Mouse (Mus musculus): Measurements from ENCODE around the gene Mettl23. TPM values are rescaled to one million over a fixed set of nuclear protein-coding genes. Genes with fewer than 3 reads are reported as not detected.

Mettl23 gene
- polyA plus RNA-seq, 1 experiment from 2014 or later: 88.5 TPM

DNA sequence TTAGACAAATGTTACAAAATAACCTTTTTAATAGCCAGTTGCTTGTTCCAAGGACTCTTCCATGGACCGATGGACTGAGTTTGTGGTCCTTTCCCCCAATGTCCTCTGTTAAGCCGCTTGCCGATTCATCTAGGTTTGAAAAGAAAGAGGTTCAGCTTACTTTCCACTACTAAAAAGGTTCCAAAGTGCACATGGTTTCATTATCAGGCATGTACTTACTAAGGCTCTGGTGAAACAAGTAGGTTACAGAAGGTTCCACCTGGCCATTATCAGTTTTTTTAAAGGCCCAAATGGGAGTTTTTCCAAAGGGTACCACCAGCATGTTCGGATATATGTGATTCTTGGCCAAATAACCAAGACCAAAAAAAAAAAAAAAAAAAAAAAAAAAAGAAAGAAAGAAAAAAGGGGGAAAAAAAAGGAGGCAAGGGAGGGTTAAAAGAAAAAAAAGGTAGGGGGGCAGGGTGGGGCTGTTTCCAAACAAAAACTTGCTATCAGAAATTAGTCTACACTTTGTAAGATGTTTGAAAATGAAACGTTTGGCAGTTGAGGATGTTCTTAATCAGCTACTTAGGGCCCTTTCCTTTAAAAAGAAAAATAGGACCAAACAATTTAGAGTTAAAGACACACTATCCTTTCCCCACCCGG, 7.9 kb downstream of the Mettl23 start:
- Histone ChIP-seq H3K9me3 (ENCODE audit: control insufficient read depth, low read length) (no peaks in the 10 kb centered on the region), H3K9ac (replicated peaks; ENCODE audit: low read depth, low read length) (peak overlapping the region; percentile 97; the same call in 1 of the 2 replicates), H3K4me2 (ENCODE audit: low read length) (peak overlapping the region; percentile 84), H3K27ac (ENCODE audit: low read length) (no peak overlapping the region), H3K36me3 (ENCODE audit: control insufficient read depth, insufficient read depth) (peaks cover 9% of the 10 kb centered on the region; the same call in 1 of the 2 replicates), H3K4me3 (replicated peaks; ENCODE audit: low read length) (peak overlapping the region; percentile 65), H3K4me1 (replicated peaks; ENCODE audit: control insufficient read depth, insufficient read depth, low read length) (peaks cover 23% of the 10 kb centered on the region), H3K27me3 (replicated peaks; ENCODE audit: control insufficient read depth, insufficient read depth, low read length) (no peaks in the 10 kb centered on the region)
- no peak for ATAC-seq
- 20% methylated on average over 6 of the region's 6 CpGs for WGBS

DNA sequence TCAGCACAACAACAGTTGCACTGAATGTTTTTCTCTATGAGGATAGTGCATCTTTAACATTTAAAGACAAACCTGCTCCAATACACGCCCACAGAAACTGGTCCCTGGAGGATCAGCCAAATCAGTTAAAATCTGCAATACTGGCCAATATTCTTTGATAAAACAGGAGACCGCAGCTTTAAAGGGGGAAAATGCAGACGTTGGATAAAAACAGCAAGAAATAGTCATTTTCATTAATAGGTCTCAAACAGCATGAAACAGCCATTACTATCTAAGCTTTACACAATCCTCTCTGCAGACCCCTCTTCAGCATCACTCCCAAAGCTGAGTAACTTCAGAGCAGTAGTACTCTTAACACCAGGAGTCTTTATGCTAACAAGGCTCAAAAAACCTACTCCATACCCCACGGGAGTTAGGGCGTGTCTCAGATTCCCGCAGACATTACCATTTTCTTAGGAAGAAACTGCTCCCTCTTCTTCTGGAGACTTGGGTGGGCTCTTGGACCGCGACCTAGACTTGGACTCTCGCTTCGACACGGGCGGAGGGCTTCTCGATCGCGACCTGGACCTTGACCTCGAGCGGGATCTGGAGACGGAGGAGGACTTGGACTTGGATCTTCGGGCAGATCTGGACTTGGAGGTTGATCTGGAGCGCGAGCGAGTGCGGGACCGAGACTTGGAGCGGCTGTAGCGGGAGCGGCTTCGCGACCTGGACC, 8.7 kb downstream of the Mettl23 start:
- Histone ChIP-seq H3K9me3 (ENCODE audit: control insufficient read depth, low read length) (no peaks in the 10 kb centered on the region), H3K4me3 (replicated peaks; ENCODE audit: low read length) (peak overlapping the region; percentile 65), H3K4me1 (replicated peaks; ENCODE audit: control insufficient read depth, insufficient read depth, low read length) (peaks cover 23% of the 10 kb centered on the region), H3K36me3 (ENCODE audit: control insufficient read depth, insufficient read depth) (peaks cover 9% of the 10 kb centered on the region; the same call in 1 of the 2 replicates), H3K27ac (ENCODE audit: low read length) (peak overlapping the region; percentile 98), H3K27me3 (replicated peaks; ENCODE audit: control insufficient read depth, insufficient read depth, low read length) (no peaks in the 10 kb centered on the region), H3K9ac (replicated peaks; ENCODE audit: low read depth, low read length) (peak overlapping the region; percentile 97), H3K4me2 (ENCODE audit: low read length) (peak overlapping the region; percentile 84)
- WGBS: under 1% methylated on average over 29 of the region's 29 CpGs
- no peak for ATAC-seq

DNA sequence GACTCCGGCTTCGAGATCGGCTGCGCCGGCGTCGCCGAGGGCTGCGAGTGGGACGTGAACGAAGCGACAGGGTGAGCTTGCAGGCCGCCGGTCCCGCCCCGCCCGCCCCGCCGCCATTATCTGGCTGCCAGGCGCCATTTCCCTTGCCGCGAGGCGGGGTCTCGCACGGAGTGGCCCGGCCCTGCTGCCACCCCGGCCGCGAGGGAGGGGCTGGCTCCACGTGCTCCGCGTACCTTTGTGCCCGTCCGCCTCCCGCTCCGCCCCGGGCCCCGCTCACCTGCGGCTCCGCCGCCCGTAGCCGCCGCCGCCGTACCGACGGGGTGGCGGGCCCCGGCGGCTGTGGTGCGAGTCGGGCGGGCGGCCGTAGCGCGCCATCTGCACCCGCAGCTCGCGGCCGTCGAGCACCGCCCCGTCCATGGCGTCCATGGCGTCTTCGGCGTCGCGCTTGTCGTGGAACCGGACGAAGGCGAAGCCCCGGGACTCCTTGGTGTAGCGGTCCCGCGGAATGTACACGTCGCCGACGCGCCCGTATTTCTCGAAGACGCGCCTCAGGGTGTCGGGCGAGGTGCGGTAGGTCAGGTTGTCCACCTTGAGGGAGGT, 9.3 kb downstream of the Mettl23 start, which contains the start of gene Mfsd11:
Gene Mfsd11, plus strand, starts transcription at position 150 of the 600 bp plus-strand sequence.
- no peaks in the 10 kb centered on the region for H3K27me3 ChIP-seq (replicated peaks; ENCODE audit: control insufficient read depth, insufficient read depth, low read length)
- 0% methylated on average over 62 of the region's 91 CpGs for WGBS
- H3K4me2 ChIP-seq (ENCODE audit: low read length): peak within 1 kb of the TSS; percentile 84
- H3K9me3 ChIP-seq (ENCODE audit: control insufficient read depth, low read length): no peaks in the 10 kb centered on the region
- peak within 1 kb of the TSS; percentile 97 for H3K9ac ChIP-seq (replicated peaks; ENCODE audit: low read depth, low read length)
- peak within 1 kb of the TSS; percentile 99 for H3K27ac ChIP-seq (ENCODE audit: low read length)
- peak within 1 kb of the TSS; percentile 65 for H3K4me3 ChIP-seq (replicated peaks; ENCODE audit: low read length)
- peaks cover 9% of the 10 kb centered on the region; the same call in 1 of the 2 replicates for H3K36me3 ChIP-seq (ENCODE audit: control insufficient read depth, insufficient read depth)
- H3K4me1 ChIP-seq (replicated peaks; ENCODE audit: control insufficient read depth, insufficient read depth, low read length): peaks cover 23% of the 10 kb centered on the region
- ATAC-seq: peak; percentile 57

DNA sequence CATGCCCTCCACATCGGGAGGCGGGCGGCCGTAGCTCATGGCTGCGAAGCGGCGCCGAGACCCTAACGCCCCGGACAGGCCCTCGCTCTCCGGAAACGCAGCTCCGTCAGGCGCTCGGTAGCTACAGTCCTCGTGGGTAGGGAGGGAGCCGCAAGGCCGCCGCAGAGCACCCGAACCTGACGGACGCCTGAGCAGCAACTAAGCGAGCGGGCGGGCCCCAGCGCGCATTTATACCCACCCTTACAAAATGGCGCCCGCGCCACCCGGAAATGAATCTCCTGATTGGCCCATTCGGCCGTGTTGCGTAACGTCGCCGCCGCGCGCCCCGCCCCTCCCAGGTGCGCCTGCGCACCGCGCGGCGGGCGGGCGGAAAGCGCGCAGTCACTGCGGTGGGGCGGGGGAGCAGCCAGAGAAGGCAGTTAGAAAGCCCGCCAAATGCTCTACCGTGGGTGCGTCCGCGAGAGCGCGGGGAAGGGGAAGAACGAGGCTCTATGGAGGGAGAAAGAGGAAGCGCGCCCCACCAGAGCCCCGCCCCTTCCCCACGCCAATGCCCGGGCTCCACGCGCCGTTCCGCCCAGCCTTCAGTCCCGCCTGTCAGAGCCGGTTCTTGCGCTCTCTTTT, 9.9 kb downstream of the Mettl23 start, which contains the start of gene Srsf2:
Gene Srsf2, minus strand, starts transcription at position 204 of the 621 bp plus-strand sequence.
- no peaks in the 10 kb centered on the region for H3K9me3 ChIP-seq (ENCODE audit: control insufficient read depth, low read length)
- H3K4me2 ChIP-seq (ENCODE audit: low read length): peak within 1 kb of the TSS; percentile 84
- H3K4me3 ChIP-seq (replicated peaks; ENCODE audit: low read length): peak within 1 kb of the TSS; percentile 65
- H3K36me3 ChIP-seq (ENCODE audit: control insufficient read depth, insufficient read depth): peaks cover 6% of the 10 kb centered on the region; the same call in 1 of the 2 replicates
- under 1% methylated on average over 60 of the region's 74 CpGs for WGBS
- H3K27me3 ChIP-seq (replicated peaks; ENCODE audit: control insufficient read depth, insufficient read depth, low read length): no peaks in the 10 kb centered on the region
- peak; percentile 88 for ATAC-seq
- H3K9ac ChIP-seq (replicated peaks; ENCODE audit: low read depth, low read length): peak within 1 kb of the TSS; percentile 97
- H3K4me1 ChIP-seq (replicated peaks; ENCODE audit: control insufficient read depth, insufficient read depth, low read length): peaks cover 23% of the 10 kb centered on the region
- H3K27ac ChIP-seq (ENCODE audit: low read length): peak within 1 kb of the TSS; percentile 99

DNA sequence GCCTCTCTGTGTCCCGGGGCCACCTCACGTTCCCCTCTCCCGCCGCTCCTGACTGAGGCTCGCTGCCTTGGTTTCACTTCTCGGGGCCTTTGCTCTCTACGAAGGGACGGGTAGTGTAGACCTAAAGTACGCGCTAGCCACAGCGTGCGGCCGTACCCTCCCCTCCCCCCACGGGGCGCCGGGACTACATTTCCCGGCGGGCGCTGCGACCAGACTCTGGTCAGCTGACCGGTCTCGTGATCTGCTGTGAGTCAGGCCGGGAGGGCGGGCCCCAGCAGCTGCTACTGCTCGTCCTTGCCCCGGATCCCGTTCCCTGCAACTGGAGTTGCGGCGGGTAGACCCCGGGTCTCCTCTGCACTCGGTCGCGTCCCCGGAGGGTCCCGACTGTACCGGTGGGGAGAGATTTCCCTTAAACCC, 10.4 kb downstream of the Mettl23 start:
- peak overlapping the region; percentile 58 for H3K4me2 ChIP-seq (ENCODE audit: low read length)
- peak overlapping the region; percentile 99 for H3K27ac ChIP-seq (ENCODE audit: low read length)
- peaks cover 6% of the 10 kb centered on the region; the same call in 1 of the 2 replicates for H3K36me3 ChIP-seq (ENCODE audit: control insufficient read depth, insufficient read depth)
- H3K4me3 ChIP-seq (replicated peaks; ENCODE audit: low read length): peak overlapping the region; percentile 65
- peaks cover 23% of the 10 kb centered on the region for H3K4me1 ChIP-seq (replicated peaks; ENCODE audit: control insufficient read depth, insufficient read depth, low read length)
- WGBS: under 1% methylated on average over 36 of the region's 36 CpGs
- ATAC-seq: peak; percentile 88
- no peaks in the 10 kb centered on the region for H3K27me3 ChIP-seq (replicated peaks; ENCODE audit: control insufficient read depth, insufficient read depth, low read length)
- peak overlapping the region; percentile 89 for H3K9ac ChIP-seq (replicated peaks; ENCODE audit: low read depth, low read length)
- H3K9me3 ChIP-seq (ENCODE audit: control insufficient read depth, low read length): no peaks in the 10 kb centered on the region

DNA sequence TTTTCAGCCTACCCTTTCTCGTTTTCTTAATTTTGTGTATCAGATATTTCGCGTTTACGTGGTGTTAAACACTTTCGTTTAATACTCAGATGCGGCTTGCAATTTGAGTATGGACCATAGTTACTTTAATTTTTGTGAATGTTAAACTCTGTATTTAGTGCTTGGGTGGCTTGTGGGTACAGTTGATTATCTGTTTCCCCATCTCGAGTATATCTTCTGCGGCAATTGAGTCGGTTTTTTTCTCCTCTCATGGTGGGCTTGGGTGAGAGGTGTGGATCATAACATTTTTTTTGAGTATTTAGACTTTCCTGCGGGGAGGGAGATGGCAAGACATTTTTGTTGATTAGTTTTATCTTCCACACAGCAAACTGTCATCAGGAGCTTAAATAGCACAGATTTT, 11.2 kb downstream of the Mettl23 start:
- no peaks in the 10 kb centered on the region for H3K27me3 ChIP-seq (replicated peaks; ENCODE audit: control insufficient read depth, insufficient read depth, low read length)
- peak overlapping the region; percentile 89 for H3K9ac ChIP-seq (replicated peaks; ENCODE audit: low read depth, low read length)
- 51% methylated on average over 10 of the region's 10 CpGs for WGBS
- H3K36me3 ChIP-seq (ENCODE audit: control insufficient read depth, insufficient read depth): peaks cover 10% of the 10 kb centered on the region; the same call in 1 of the 2 replicates
- H3K9me3 ChIP-seq (ENCODE audit: control insufficient read depth, low read length): no peaks in the 10 kb centered on the region
- peaks cover 23% of the 10 kb centered on the region for H3K4me1 ChIP-seq (replicated peaks; ENCODE audit: control insufficient read depth, insufficient read depth, low read length)
- peak overlapping the region; percentile 57 for H3K4me2 ChIP-seq (ENCODE audit: low read length)
- H3K4me3 ChIP-seq (replicated peaks; ENCODE audit: low read length): peak overlapping the region; percentile 65
- no peak overlapping the region for H3K27ac ChIP-seq (ENCODE audit: low read length)
- ATAC-seq: no peak

DNA sequence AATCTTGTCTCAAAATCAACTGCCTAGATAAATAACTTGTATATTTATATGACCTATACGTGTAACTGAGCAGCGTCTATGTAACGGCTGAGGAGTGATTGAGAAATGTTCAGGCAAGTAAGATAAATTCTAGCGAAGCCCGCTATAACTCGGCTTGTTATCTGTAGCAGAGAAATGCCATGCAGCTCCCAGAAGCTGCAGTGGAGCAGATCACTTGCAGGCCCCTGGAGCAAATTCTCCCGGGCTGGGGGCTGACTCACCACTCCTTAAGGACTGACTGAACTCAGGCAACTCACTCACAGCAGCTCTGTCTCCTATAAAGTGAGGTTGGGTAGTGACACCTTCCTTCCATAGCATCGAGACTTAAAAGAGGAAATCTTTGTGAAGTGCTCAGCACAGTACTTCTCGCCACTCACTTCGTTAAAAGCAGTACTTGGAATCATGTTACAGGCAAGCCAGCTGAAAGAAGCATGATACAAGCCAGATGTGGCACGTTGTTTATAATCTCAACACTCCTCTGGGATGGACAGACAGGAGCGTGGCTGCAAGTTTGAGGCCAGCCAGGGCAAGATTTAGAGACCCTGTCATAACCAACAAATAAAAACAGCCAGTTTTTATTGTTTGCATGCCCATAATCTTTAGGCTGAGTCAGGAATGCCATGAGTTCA, 14.2 kb downstream of the Mettl23 start:
- Histone ChIP-seq H3K4me2 (ENCODE audit: low read length) (no peak overlapping the region), H3K9me3 (ENCODE audit: control insufficient read depth, low read length) (no peaks in the 10 kb centered on the region), H3K4me1 (replicated peaks; ENCODE audit: control insufficient read depth, insufficient read depth, low read length) (peaks cover 14% of the 10 kb centered on the region), H3K27ac (ENCODE audit: low read length) (no peak overlapping the region), H3K4me3 (replicated peaks; ENCODE audit: low read length) (no peak overlapping the region), H3K27me3 (replicated peaks; ENCODE audit: control insufficient read depth, insufficient read depth, low read length) (no peaks in the 10 kb centered on the region), H3K36me3 (ENCODE audit: control insufficient read depth, insufficient read depth) (peaks cover 20% of the 10 kb centered on the region), H3K9ac (replicated peaks; ENCODE audit: low read depth, low read length) (no peak overlapping the region)
- no peak for ATAC-seq
- WGBS: 87% methylated on average over 12 of the region's 12 CpGs

DNA sequence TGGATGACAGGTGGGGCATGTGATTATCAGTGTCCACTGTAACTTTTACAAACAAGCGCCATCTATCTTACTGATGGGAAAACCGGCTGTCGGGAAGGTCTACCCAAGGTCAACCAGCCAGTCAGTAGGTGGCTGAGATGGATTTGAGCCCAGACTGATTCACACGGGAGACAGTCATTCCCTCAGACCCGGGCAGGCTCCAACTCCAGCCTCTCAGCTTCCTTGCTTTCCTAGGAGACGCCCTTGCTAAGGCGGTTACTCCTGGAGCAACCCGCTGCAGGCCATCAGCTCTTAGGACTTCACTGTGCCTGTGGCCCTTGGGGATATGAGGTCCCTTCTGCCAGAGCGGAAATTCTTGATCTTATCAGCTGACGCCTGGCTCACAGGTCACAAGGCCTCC, 21.4 kb downstream of the Mettl23 start:
- ATAC-seq: no peak
- Histone ChIP-seq H3K36me3 (ENCODE audit: control insufficient read depth, insufficient read depth) (peaks cover 34% of the 10 kb centered on the region), H3K27me3 (replicated peaks; ENCODE audit: control insufficient read depth, insufficient read depth, low read length) (no peaks in the 10 kb centered on the region), H3K4me2 (ENCODE audit: low read length) (no peak overlapping the region), H3K4me3 (replicated peaks; ENCODE audit: low read length) (no peak overlapping the region), H3K9me3 (ENCODE audit: control insufficient read depth, low read length) (no peaks in the 10 kb centered on the region), H3K9ac (replicated peaks; ENCODE audit: low read depth, low read length) (no peak overlapping the region), H3K27ac (ENCODE audit: low read length) (no peak overlapping the region), H3K4me1 (replicated peaks; ENCODE audit: control insufficient read depth, insufficient read depth, low read length) (no peaks in the 10 kb centered on the region)
- 91% methylated on average over 10 of the region's 10 CpGs for WGBS

Measured in forebrain, embryonic 16.5 days (tissue).